In genomic region chr2:167331432-167331921, GRCm38 (mm10) we compare ENCODE assay signal across 9 mouse cellular contexts. TPM values are rescaled to one million over a fixed set of nuclear protein-coding genes. Genes with fewer than 3 reads are reported as not detected.
A peak's percentile ranks its signal among the peaks of the same experiment; 100 is the strongest.
DNase-seq lines count a peak whose midpoint lies in the region; ATAC-seq and TF ChIP-seq lines count a peak whose summit lies in the region.
"Had no signal": no experiment of that assay in that cellular context is flagged by ENCODE, and none has a peak within 500 bp of the region (broad histone marks: within the 10 kb centered on the region; RNA-seq: fewer than 3 reads in every experiment).

No protein-coding gene starts in this region.

- ATAC-seq in kidney, embryonic 14.5 days (ENCODE audit: low FRiP score, low TSS enrichment), result peak; percentile 24; the same call in 1 of the 2 replicates
- no peak for ATAC-seq in embryonic facial prominence, embryonic 12.5 days (ENCODE audit: insufficient number of reproducible peaks, insufficient read depth, low FRiP score, low TSS enrichment)
- ATAC-seq in limb, embryonic 14.5 days (ENCODE audit: low FRiP score, low read depth), result 0 out of 2 replicates have a peak, but pooled peaks have one; percentile 30
- ATAC-seq in activated CD4-positive, CD25-positive, alpha-beta regulatory T cell, adult 4 months, result no peak
- no peak for ATAC-seq in liver, embryonic 11.5 days (replicated peaks; ENCODE audit: low FRiP score)

- H3K4me3 ChIP-seq in kidney, embryonic 14.5 days (ENCODE audit: low read length), result no peak overlapping the region
- no peak overlapping the region for H3K4me3 ChIP-seq in embryonic facial prominence, embryonic 12.5 days
- H3K4me3 ChIP-seq in limb, embryonic 14.5 days (replicated peaks; ENCODE audit: low read length), result no peak overlapping the region
- H3K4me3 ChIP-seq in liver, embryonic 11.5 days (ENCODE audit: low read depth, low read length), result no peak overlapping the region

- H3K27me3 ChIP-seq in kidney, embryonic 14.5 days (ENCODE audit: control insufficient read depth, insufficient read depth, low read length), result no peaks in the 10 kb centered on the region
- no peaks in the 10 kb centered on the region for H3K27me3 ChIP-seq in embryonic facial prominence, embryonic 12.5 days
- H3K27me3 ChIP-seq in limb, embryonic 14.5 days (ENCODE audit: control insufficient read depth, insufficient read depth, low read length), result no peaks in the 10 kb centered on the region
- H3K27me3 ChIP-seq in liver, embryonic 11.5 days (replicated peaks; ENCODE audit: control insufficient read depth, insufficient read depth, low read length), result no peaks in the 10 kb centered on the region

- DNase-seq in kidney, adult 11 months, result no peak
- peak; percentile 48 for DNase-seq in adipocyte (ENCODE audit: low spot score)
- DNase-seq in limb, embryonic 14.5 days (ENCODE audit: low spot score), result peak; percentile 61
- DNase-seq in urinary bladder, adult 2 months (ENCODE audit: low spot score), result no peak
- no peak for DNase-seq in liver, embryonic 11.5 days (ENCODE audit: low spot score)

- peaks cover 10% of the 10 kb centered on the region for H3K4me1 ChIP-seq in kidney, embryonic 14.5 days (ENCODE audit: control insufficient read depth, insufficient read depth, low read length)
- peaks cover 35% of the 10 kb centered on the region for H3K4me1 ChIP-seq in embryonic facial prominence, embryonic 12.5 days
- peaks cover 16% of the 10 kb centered on the region for H3K4me1 ChIP-seq in limb, embryonic 14.5 days (ENCODE audit: control insufficient read depth, insufficient read depth, low read length)
- H3K4me1 ChIP-seq in liver, embryonic 11.5 days (replicated peaks; ENCODE audit: control insufficient read depth, insufficient read depth, low read length), result peaks cover 35% of the 10 kb centered on the region

- H3K9me3 ChIP-seq in kidney, embryonic 14.5 days (ENCODE audit: control insufficient read depth, low read length), result no peaks in the 10 kb centered on the region; the same call in 1 of the 2 replicates
- H3K9me3 ChIP-seq in embryonic facial prominence, embryonic 12.5 days, result no peaks in the 10 kb centered on the region
- H3K9me3 ChIP-seq in limb, embryonic 14.5 days (ENCODE audit: control insufficient read depth, low read length), result no peaks in the 10 kb centered on the region
- H3K9me3 ChIP-seq in liver, embryonic 11.5 days (ENCODE audit: control insufficient read depth, low read length), result no peaks in the 10 kb centered on the region

- WGBS in kidney, embryonic 14.5 days, result 32% methylated on average over 5 of the region's 5 CpGs
- WGBS in embryonic facial prominence, embryonic 12.5 days, result 42% methylated on average over 5 of the region's 5 CpGs
- 13% methylated on average over 5 of the region's 5 CpGs for WGBS in limb, embryonic 14.5 days
- WGBS in liver, embryonic 11.5 days, result 67% methylated on average over 5 of the region's 5 CpGs

- no peak overlapping the region; the same call in 1 of the 2 replicates for H3K27ac ChIP-seq in kidney, embryonic 14.5 days (ENCODE audit: low read depth, low read length)
- peak overlapping the region; percentile 51 for H3K27ac ChIP-seq in embryonic facial prominence, embryonic 12.5 days
- no peak overlapping the region for H3K27ac ChIP-seq in limb, embryonic 14.5 days (replicated peaks; ENCODE audit: low read depth, low read length)
- H3K27ac ChIP-seq in liver, embryonic 11.5 days (ENCODE audit: low read depth, low read length), result no peak overlapping the region
- H3K27ac ChIP-seq: liver, embryonic 14.5 days had no signal

- no peak overlapping the region for H3K9ac ChIP-seq in kidney, embryonic 14.5 days (ENCODE audit: low read depth, low read length)
- no peak overlapping the region for H3K9ac ChIP-seq in embryonic facial prominence, embryonic 12.5 days
- no peak overlapping the region for H3K9ac ChIP-seq in limb, embryonic 14.5 days (ENCODE audit: low read depth, low read length, severe bottlenecking)
- H3K9ac ChIP-seq in liver, embryonic 11.5 days (ENCODE audit: low read depth, low read length), result no peak overlapping the region
- H3K9ac ChIP-seq: liver, embryonic 14.5 days had no signal

- no peak for TF ChIP-seq POLR2A in limb, embryonic 14.5 days (IDR thresholded peaks at IDR 0.05; ENCODE audit: borderline replicate concordance, extremely low read depth, insufficient read depth, insufficient read length)

- no peaks in the 10 kb centered on the region for H3K36me3 ChIP-seq in kidney, embryonic 14.5 days (ENCODE audit: control insufficient read depth, insufficient read depth, low read length)
- no peaks in the 10 kb centered on the region for H3K36me3 ChIP-seq in embryonic facial prominence, embryonic 12.5 days
- no peaks in the 10 kb centered on the region for H3K36me3 ChIP-seq in limb, embryonic 14.5 days (ENCODE audit: control insufficient read depth, insufficient read depth, low read length)
- H3K36me3 ChIP-seq in liver, embryonic 11.5 days (ENCODE audit: control insufficient read depth, insufficient read depth, low read length), result no peaks in the 10 kb centered on the region

- no peak overlapping the region for H3K4me2 ChIP-seq in kidney, embryonic 14.5 days (replicated peaks; ENCODE audit: low read depth, low read length)
- H3K4me2 ChIP-seq in embryonic facial prominence, embryonic 12.5 days (replicated peaks), result no peak overlapping the region
- H3K4me2 ChIP-seq in limb, embryonic 14.5 days (replicated peaks; ENCODE audit: low read depth, low read length, severe bottlenecking), result no peak overlapping the region
- no peak overlapping the region for H3K4me2 ChIP-seq in liver, embryonic 11.5 days

RNA-seq across cellular contexts. Expression of gene B4galt5, which starts 17.5 kb away (rescaled TPM):
- polyA plus RNA-seq in kidney, embryonic 14.5 days (2014; fragmentation: Nextera tagmentation; extraction: Ambion mirVana), result 12.2 and 13.1 TPM in 2 replicates
- 14.5 and 19.7 TPM in 2 replicates for polyA plus RNA-seq in embryonic facial prominence, embryonic 12.5 days (2016; fragmentation: Nextera tagmentation; extraction: Ambion mirVana)
- 21.8 and 23.6 TPM in 2 replicates for polyA plus RNA-seq in limb, embryonic 14.5 days (2012; rRNA removed)
- polyA plus RNA-seq in limb, embryonic 14.5 days (2014; fragmentation: Nextera tagmentation; extraction: Ambion mirVana), result 23.2 and 24.5 TPM in 2 replicates
- polyA plus RNA-seq in urinary bladder, adult 2 months (2012; rRNA removed), result 12.6 and 28.4 TPM in 2 replicates
- polyA plus RNA-seq in activated CD4-positive, CD25-positive, alpha-beta regulatory T cell, adult 4 months (2017; shearing (Covaris generic)), result 10 to 100 TPM in 1 of 2 experiments, 1 to 10 TPM in 1; 7.9 to 11.6 TPM
- polyA plus RNA-seq in liver, embryonic 11.5 days (2014; fragmentation: Nextera tagmentation; extraction: Ambion mirVana), result 8.0 and 11.8 TPM in 2 replicates

Comparison
In these comparisons a context has a peak if more than half of its experiments do, and no peak if none do; other contexts are left out.
1. ATAC-seq: peak in kidney, embryonic 14.5 days (single experiment) and limb, embryonic 14.5 days (single experiment); none in embryonic facial prominence, embryonic 12.5 days (single experiment), activated CD4-positive, CD25-positive, alpha-beta regulatory T cell, adult 4 months (single experiment) and liver, embryonic 11.5 days (single experiment).
2. DNase-seq: peak in adipocyte (single experiment) and limb, embryonic 14.5 days (single experiment); none in kidney, adult 11 months (single experiment), urinary bladder, adult 2 months (single experiment) and liver, embryonic 11.5 days (single experiment).